Mouse (Mus musculus): ENCODE data around the gene 1700025G04Rik.

DNA sequence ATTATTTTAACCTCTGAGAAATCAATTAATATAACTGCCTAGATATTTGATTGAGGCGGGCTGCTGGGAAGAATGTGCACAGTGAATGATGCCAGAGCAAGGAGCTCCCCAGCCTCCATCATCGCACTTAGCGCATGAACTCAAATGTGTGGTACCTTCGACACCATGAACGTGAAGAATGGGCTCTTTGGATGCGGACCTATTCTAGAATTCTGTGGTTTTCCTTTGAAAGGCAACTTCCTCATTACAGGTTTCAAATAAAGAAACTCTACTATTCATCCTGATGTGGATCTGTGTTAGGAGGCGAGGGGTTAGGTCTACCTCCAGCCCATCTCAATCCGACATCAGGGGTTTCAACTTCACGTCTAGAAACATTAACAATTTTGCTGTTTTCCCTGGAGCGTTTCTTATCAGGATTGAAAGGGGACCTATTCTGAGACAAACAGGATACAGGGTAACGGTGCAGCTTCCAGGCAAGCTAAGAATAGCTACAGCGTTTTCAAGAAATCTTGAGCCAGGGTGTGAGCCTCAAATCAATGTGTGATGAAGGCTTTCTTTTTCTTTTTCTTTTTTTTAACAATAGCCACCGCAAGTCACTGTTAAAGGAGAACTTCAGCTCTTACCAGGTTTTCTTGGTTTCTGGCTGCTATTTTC lies 110.0 kb downstream of the 1700025G04Rik start:
- TF ChIP-seq POLR2A (IDR thresholded peaks at IDR 0.05; ENCODE audit: control insufficient read depth, extremely low read depth, insufficient read depth, low read length, poor library complexity): no peak
- no peak for TF ChIP-seq CTCF (IDR thresholded peaks at IDR 0.05; ENCODE audit: borderline replicate concordance, control insufficient read depth, extremely low read depth, insufficient read depth, low read length, poor library complexity)

Data from thymus, adult 2 months (tissue).